Mouse (Mus musculus): ENCODE results near the gene Tpte. TPM values are rescaled to one million over a fixed set of nuclear protein-coding genes. Genes with fewer than 3 reads are reported as not detected.

The Tpte gene
- not detected in 2 replicates for polyA plus RNA-seq (2015; fragmentation: Nextera tagmentation; extraction: Ambion mirVana)

- no peak for ATAC-seq (ENCODE audit: low FRiP score)
- 65% methylated on average over 2 of the region's 2 CpGs for WGBS
Measured at GRCm38 (mm10) chr8:22282999-22283491, at the start of gene Tpte. TSS of gene Tpte (plus strand) at chr8:22283441.

GRCm38 (mm10) chr8:22242986-22243385, 40.3 kb upstream of the Tpte start:
- WGBS, result 90% methylated on average over 9 of the region's 9 CpGs
- Histone ChIP-seq H3K36me3 (peaks cover 7% of the 10 kb centered on the region), H3K9ac (no peak overlapping the region), H3K4me3 (no peak overlapping the region), H3K4me2 (no peak overlapping the region), H3K27me3 (no peaks in the 10 kb centered on the region), H3K27ac (no peak overlapping the region), H3K9me3 (no peaks in the 10 kb centered on the region), H3K4me1 (replicated peaks) (no peaks in the 10 kb centered on the region)
- ATAC-seq (ENCODE audit: low FRiP score), result no peak

More at GRCm38 (mm10) chr8:22282999-22283491, at the start of gene Tpte:
- H3K9me3 ChIP-seq, result no peaks in the 10 kb centered on the region
- no peak within 1 kb of the TSS for H3K4me3 ChIP-seq
- no peak within 1 kb of the TSS for H3K9ac ChIP-seq
- H3K4me2 ChIP-seq, result no peak within 1 kb of the TSS
- no peak within 1 kb of the TSS for H3K27ac ChIP-seq
- H3K36me3 ChIP-seq, result no peaks in the 10 kb centered on the region
- H3K27me3 ChIP-seq, result no peaks in the 10 kb centered on the region
- no peaks in the 10 kb centered on the region for H3K4me1 ChIP-seq (replicated peaks)

- H3K9me3 ChIP-seq, result no peaks in the 10 kb centered on the region
- H3K27ac ChIP-seq, result no peak overlapping the region
- no peaks in the 10 kb centered on the region for H3K4me1 ChIP-seq (replicated peaks)
- H3K9ac ChIP-seq, result no peak overlapping the region
- no peak for ATAC-seq (ENCODE audit: low FRiP score)
- H3K4me2 ChIP-seq, result no peak overlapping the region
- H3K27me3 ChIP-seq, result no peaks in the 10 kb centered on the region
- WGBS, result 72% methylated on average over 1 of the region's 1 CpGs
- peaks cover 7% of the 10 kb centered on the region for H3K36me3 ChIP-seq
- H3K4me3 ChIP-seq, result no peak overlapping the region
Measured at GRCm38 (mm10) chr8:22245663-22246062, 37.6 kb upstream of the Tpte start.

GRCm38 (mm10) chr8:22247956-22248355, 35.3 kb upstream of the Tpte start:
- no peak for ATAC-seq (ENCODE audit: low FRiP score)

GRCm38 (mm10) chr8:22249080-22249479, 34.2 kb upstream of the Tpte start:
- H3K27ac ChIP-seq, result no peak overlapping the region

More at GRCm38 (mm10) chr8:22247956-22248355, 35.3 kb upstream of the Tpte start:
- Histone ChIP-seq H3K9me3 (no peaks in the 10 kb centered on the region), H3K4me1 (replicated peaks) (no peaks in the 10 kb centered on the region), H3K9ac (no peak overlapping the region), H3K4me3 (no peak overlapping the region), H3K27ac (no peak overlapping the region), H3K36me3 (peaks cover 7% of the 10 kb centered on the region), H3K27me3 (no peaks in the 10 kb centered on the region), H3K4me2 (no peak overlapping the region)
- WGBS, result 73% methylated on average over 12 of the region's 12 CpGs

GRCm38 (mm10) chr8:22258946-22259450, 24.2 kb upstream of the Tpte start:
- WGBS, result 87% methylated on average over 18 of the region's 18 CpGs
- no peak overlapping the region for H3K4me2 ChIP-seq
- ATAC-seq (ENCODE audit: low FRiP score), result no peak

More at GRCm38 (mm10) chr8:22249080-22249479, 34.2 kb upstream of the Tpte start:
- Histone ChIP-seq H3K4me1 (replicated peaks) (no peaks in the 10 kb centered on the region), H3K36me3 (no peaks in the 10 kb centered on the region), H3K27me3 (no peaks in the 10 kb centered on the region), H3K9ac (no peak overlapping the region), H3K4me3 (no peak overlapping the region), H3K4me2 (no peak overlapping the region), H3K9me3 (no peaks in the 10 kb centered on the region; the same call in 1 of the 2 replicates)
- WGBS, result 87% methylated on average over 9 of the region's 9 CpGs
- ATAC-seq (ENCODE audit: low FRiP score), result no peak

GRCm38 (mm10) chr8:22259531-22259930, 23.7 kb upstream of the Tpte start:
- Histone ChIP-seq H3K4me3 (no peak overlapping the region), H3K36me3 (peaks cover 14% of the 10 kb centered on the region), H3K27me3 (no peaks in the 10 kb centered on the region), H3K9me3 (no peaks in the 10 kb centered on the region), H3K9ac (no peak overlapping the region), H3K27ac (no peak overlapping the region), H3K4me2 (no peak overlapping the region), H3K4me1 (replicated peaks) (0 out of 2 replicates have a peak, but pooled peaks cover 3% of the 10 kb centered on the region)
- WGBS, result 68% methylated on average over 12 of the region's 12 CpGs
- no peak for ATAC-seq (ENCODE audit: low FRiP score)

More at GRCm38 (mm10) chr8:22258946-22259450, 24.2 kb upstream of the Tpte start:
- Histone ChIP-seq H3K9ac (no peak overlapping the region), H3K36me3 (peaks cover 14% of the 10 kb centered on the region), H3K27me3 (no peaks in the 10 kb centered on the region), H3K9me3 (no peaks in the 10 kb centered on the region; the same call in 1 of the 2 replicates), H3K27ac (no peak overlapping the region), H3K4me1 (replicated peaks) (0 out of 2 replicates have a peak, but pooled peaks cover 3% of the 10 kb centered on the region), H3K4me3 (no peak overlapping the region)

- H3K9ac ChIP-seq, result no peak overlapping the region
- no peak overlapping the region for H3K4me2 ChIP-seq
- ATAC-seq (ENCODE audit: low FRiP score), result no peak
- H3K4me3 ChIP-seq, result no peak overlapping the region
- 0 out of 2 replicates have a peak, but pooled peaks cover 3% of the 10 kb centered on the region for H3K4me1 ChIP-seq (replicated peaks)
- WGBS, result 55% methylated on average over 9 of the region's 9 CpGs
- H3K9me3 ChIP-seq, result no peaks in the 10 kb centered on the region
- H3K27me3 ChIP-seq, result no peaks in the 10 kb centered on the region
- H3K36me3 ChIP-seq, result peaks cover 14% of the 10 kb centered on the region
- H3K27ac ChIP-seq, result no peak overlapping the region
Measured at GRCm38 (mm10) chr8:22260091-22260722, 23.0 kb upstream of the Tpte start.

GRCm38 (mm10) chr8:22262267-22262666, 21.0 kb upstream of the Tpte start:
- ATAC-seq (ENCODE audit: low FRiP score), result no peak
- H3K4me3 ChIP-seq, result no peak overlapping the region
- 90% methylated on average over 3 of the region's 3 CpGs for WGBS
- peaks cover 14% of the 10 kb centered on the region for H3K36me3 ChIP-seq
- no peak overlapping the region for H3K27ac ChIP-seq
- no peak overlapping the region for H3K9ac ChIP-seq
- no peaks in the 10 kb centered on the region for H3K9me3 ChIP-seq
- H3K27me3 ChIP-seq, result no peaks in the 10 kb centered on the region
- no peak overlapping the region for H3K4me2 ChIP-seq
- 0 out of 2 replicates have a peak, but pooled peaks cover 3% of the 10 kb centered on the region for H3K4me1 ChIP-seq (replicated peaks)

- H3K4me2 ChIP-seq, result no peak overlapping the region
- no peak for ATAC-seq (ENCODE audit: low FRiP score)
- H3K9me3 ChIP-seq, result no peaks in the 10 kb centered on the region
- 90% methylated on average over 6 of the region's 6 CpGs for WGBS
- H3K27ac ChIP-seq, result no peak overlapping the region
- H3K4me1 ChIP-seq (replicated peaks), result 0 out of 2 replicates have a peak, but pooled peaks cover 3% of the 10 kb centered on the region
- H3K9ac ChIP-seq, result no peak overlapping the region
- no peaks in the 10 kb centered on the region for H3K27me3 ChIP-seq
- no peak overlapping the region for H3K4me3 ChIP-seq
- H3K36me3 ChIP-seq, result peaks cover 2% of the 10 kb centered on the region
Measured at GRCm38 (mm10) chr8:22264292-22264691, 18.9 kb upstream of the Tpte start.

- Histone ChIP-seq H3K4me2 (no peak overlapping the region), H3K36me3 (no peaks in the 10 kb centered on the region), H3K27me3 (no peaks in the 10 kb centered on the region), H3K27ac (no peak overlapping the region), H3K4me1 (replicated peaks) (0 out of 2 replicates have a peak, but pooled peaks cover 3% of the 10 kb centered on the region), H3K4me3 (no peak overlapping the region), H3K9ac (no peak overlapping the region), H3K9me3 (no peaks in the 10 kb centered on the region)
- 93% methylated on average over 6 of the region's 6 CpGs for WGBS
- ATAC-seq (ENCODE audit: low FRiP score), result no peak
Measured at GRCm38 (mm10) chr8:22264787-22265186, 18.5 kb upstream of the Tpte start.

- Histone ChIP-seq H3K27ac (no peak overlapping the region), H3K4me2 (no peak overlapping the region), H3K4me3 (no peak overlapping the region), H3K9ac (no peak overlapping the region), H3K36me3 (no peaks in the 10 kb centered on the region), H3K9me3 (no peaks in the 10 kb centered on the region), H3K4me1 (replicated peaks) (0 out of 2 replicates have a peak, but pooled peaks cover 3% of the 10 kb centered on the region), H3K27me3 (no peaks in the 10 kb centered on the region)
- WGBS, result 94% methylated on average over 1 of the region's 1 CpGs
- no peak for ATAC-seq (ENCODE audit: low FRiP score)
Measured at GRCm38 (mm10) chr8:22265194-22265593, 18.0 kb upstream of the Tpte start.

All from hindbrain, embryonic 13.5 days (tissue).